Mouse (Mus musculus): ENCODE data around the gene Bpifa2.

GRCm38 (mm10) chr2:154044743-154045142 lies 36.7 kb downstream of the Bpifa2 start:
- no peak for TF ChIP-seq CTCF (conservative IDR thresholded peaks at IDR 0.05; ENCODE audit: insufficient read depth, insufficient read length, low read depth, low read length)
- no peak for TF ChIP-seq POLR2A (IDR thresholded peaks at IDR 0.05; ENCODE audit: low read depth, low read length)
